Mouse (Mus musculus) granulocyte monocyte progenitor cell, adult 5-6 weeks (primary cell): ENCODE results near the gene 9130230L23Rik. TPM values are rescaled to one million over a fixed set of nuclear protein-coding genes. Genes with fewer than 3 reads are reported as not detected.

ENCODE experiments used
- ATAC-seq: replicated peaks from 2 replicates; pipeline ENCODE4 v1.8.0; 2016; ENCODE audit warnings: mild to moderate bottlenecking, moderate TSS enrichment, inconsistent platforms; ENCODE audit not compliant: poor library complexity, severe bottlenecking
- total RNA-seq, 2 experiments: library from RNA; stranded (forward) in 1 of 2; stranded (reverse) in 1 of 2; fragments of 200-712, 200-1000 nt in 1 of 2; fragments of >200 nt in 1 of 2; fragmentation: Nextera tagmentation in 1 of 2; gene quantifications; 2 replicates each; pipeline ENCODE4 v1.2.3; 2014 to 2017

9130230L23Rik gene
- total RNA-seq, 2 experiments from 2014 or later = not detected

DNA sequence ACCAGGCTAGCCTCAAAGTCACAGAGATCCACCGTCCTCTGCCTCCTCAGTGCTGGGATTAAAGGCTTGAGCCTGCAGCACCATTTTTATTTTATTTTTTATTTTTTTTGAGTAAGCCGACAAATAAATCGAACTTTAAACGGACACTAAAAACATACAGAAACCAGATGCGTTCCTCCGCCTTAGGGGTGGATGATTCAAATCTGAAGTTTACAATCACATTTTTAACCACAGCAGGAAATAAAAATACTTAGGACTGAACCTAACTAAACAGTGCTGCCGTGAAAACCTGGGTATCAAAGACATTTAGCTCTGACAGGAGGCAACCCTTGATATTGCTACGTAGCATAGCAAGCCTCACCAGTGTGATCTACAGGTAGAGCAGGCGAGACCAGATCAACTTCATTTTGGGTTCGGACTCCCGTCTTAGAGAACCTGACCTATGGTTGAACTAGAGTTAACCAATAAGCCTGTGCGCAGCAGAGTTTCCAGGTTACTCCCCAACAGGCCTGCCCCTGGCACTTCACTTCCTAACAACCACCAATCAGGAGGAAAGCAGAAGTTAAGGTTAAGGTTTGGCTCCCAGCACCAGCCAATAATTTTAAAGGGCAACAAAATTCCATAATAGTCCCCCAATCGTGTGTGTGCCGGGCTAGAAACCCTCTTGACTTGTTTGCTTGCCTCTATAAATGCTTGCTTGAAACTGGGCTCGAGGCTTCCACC is 4.3 kb upstream of the 9130230L23Rik start:
- ATAC-seq = no peak

DNA sequence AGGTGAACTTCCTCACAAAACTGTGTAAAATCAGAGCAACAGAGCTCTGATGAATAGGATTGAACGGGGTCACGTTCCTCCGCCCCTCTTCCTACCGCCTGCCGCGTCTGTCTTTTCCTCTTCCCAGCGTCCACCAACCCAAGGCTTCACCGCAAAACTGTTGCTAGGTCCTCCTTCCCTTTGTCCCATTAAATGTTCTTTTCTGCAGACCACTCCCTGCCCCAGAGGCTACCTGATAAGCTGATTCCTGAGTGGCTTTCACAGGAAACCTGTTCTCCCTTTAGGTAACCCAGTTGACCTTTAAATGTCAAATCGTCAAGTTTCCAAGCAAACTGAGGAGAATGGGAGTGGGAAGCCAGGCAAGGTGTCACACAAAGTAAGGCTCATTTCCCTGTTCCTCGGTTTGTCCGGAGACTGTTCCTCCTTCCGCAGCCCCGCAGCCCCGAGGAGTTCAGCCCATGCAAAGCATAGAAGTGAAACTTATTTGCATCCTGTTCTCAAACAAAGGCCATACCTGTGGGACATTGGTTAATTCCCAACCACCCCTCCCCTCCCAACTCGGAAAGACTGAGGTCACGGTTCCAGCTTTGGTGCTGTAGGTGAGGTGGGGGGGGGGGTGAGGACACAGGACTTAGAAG is 1.1 kb upstream of the 9130230L23Rik start:
- ATAC-seq = peak; percentile 59

DNA sequence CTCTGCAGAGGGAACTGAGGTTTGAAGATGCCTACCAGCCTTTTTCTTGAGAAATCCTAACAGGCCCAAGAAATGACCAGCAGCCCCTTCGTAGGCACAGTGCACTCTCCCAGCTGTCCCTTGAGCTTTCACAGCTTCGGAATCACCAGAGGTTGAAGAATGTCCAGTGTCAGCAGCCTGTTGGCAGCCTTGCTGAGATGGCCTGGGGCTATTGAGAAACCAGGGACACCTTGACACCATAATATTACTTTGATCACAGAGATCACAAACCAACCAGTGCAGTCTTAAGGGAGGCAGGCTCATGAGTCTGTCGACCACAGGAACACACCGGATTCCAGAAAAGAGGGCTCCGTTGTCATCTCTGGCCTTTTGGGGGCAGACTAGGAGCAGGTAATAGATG is 2.9 kb downstream of the 9130230L23Rik start:
- no peak for ATAC-seq

DNA sequence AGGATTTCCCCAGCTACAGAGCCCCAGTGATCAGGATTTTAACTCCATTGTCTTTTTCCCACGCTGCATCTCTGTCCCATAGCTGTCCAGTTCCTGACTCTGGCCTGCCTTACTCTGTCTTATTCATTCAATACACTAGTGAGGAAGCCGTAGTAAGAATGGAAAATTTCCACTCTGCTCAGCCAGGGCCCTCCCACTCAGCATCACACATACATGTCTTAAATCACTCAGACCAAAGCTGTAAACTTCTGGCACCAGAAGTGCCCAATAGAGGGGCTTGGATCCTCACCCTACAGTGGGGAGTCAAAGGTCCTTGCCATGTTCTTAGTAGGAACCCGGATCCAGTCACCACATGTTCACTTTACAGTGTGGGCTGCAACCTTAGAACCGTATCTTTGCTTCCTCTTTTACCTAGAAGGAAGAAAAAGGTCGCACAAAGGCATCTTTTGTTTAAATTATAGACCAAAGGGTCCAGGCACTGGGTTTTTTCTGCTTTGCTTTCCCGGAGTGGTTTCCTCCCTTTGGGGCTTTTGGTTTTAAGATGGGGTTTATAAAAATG is 3.4 kb downstream of the 9130230L23Rik start:
- ATAC-seq = peak; percentile 47

DNA sequence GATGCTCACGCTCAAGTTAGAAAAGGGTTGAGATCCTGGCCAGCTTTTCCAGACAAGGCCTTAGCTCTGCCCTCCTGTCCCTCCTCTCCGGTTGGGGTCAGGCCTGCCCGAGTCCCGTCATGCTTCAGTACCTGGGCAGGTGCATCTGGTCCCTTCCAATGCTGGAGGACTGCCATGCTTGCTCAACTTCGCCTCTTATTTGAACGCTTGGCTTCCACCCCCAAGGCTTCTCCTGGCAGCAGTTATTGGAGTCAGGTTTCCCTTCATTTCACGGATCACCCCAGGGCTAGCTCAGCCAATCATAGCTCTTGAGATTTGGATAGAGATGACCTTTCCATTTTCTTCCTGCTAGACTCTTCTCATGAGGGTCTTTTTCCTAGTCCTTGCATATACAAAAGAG is 4.0 kb downstream of the 9130230L23Rik start:
- ATAC-seq = no peak

DNA sequence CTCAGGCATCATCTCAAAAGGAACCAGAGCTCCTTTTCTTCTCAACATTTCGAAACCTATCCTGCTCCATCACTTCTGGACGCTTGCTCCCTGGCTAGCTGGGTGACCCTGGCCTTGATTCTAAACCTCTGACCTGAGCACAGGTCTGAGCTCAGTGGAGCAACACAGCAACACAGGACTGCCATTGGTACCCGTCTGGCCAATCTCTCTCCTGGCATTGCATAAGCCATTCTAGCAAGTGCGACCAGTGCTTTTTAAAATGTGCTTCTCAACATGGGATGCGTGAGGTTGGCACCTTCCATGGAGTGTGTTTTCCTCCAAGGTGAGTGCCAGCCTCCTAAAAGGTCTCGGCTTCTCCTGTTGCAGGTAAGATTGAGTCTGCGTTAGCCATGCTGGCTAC is 5.0 kb downstream of the 9130230L23Rik start:
- no peak for ATAC-seq

DNA sequence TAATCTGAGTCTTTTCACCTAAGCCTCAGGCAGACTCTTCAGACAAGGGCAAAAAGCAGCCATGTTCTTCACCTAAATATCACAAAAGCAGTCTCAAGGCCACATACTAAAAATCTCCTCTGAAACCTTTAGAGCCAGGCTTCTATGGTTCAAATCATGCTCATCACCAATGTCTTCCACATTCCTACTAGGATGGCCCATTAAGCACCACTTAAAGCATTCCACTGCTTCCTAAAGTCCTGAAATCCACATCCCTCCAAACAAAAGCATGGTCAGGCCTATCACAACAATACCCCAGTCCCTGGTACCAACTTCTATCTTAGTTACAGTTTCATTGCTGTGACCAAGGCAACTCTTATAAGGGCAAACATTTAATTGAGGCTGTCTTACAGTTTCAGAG is 6.3 kb downstream of the 9130230L23Rik start:
- ATAC-seq = no peak

DNA sequence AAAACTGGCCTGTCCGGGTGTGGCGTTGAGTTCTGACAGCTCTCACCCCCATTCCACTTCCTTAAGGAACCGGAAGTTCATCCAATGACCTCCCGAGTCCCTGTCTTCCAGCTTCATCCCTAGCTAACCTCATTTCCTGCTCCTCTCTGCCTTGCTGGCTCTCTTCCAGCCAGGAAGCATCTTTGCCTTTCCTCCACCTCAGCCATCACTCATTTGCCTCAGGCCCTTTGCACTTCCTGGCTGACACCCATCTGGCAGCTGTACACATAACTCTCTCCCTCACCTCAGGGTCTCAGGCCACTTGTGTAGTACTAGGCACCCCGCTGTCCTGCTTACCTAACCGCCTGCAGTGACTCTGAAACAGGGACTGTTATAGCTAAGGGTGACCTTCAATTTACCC is 9.4 kb downstream of the 9130230L23Rik start:
- ATAC-seq = no peak

DNA sequence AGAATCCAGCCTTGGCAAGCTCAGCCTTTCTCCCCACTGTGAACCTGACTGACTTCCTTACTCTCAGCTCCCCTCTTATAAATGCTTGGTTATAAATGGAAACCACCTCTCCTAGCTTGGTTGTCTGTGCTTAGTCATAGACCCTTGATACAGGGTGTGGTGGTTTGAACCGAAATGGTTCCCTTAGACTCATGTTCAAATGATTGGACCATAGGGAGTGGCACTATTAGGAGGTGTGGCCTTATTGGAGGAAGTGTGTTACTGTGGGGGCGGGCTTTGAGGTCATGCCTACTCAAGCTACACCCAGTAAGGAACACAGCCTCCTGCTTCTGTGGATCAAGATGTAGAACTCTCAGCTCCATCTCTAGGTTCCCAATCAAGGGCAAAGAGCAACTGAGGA is 12.9 kb downstream of the 9130230L23Rik start:
- ATAC-seq = peak; percentile 76

DNA sequence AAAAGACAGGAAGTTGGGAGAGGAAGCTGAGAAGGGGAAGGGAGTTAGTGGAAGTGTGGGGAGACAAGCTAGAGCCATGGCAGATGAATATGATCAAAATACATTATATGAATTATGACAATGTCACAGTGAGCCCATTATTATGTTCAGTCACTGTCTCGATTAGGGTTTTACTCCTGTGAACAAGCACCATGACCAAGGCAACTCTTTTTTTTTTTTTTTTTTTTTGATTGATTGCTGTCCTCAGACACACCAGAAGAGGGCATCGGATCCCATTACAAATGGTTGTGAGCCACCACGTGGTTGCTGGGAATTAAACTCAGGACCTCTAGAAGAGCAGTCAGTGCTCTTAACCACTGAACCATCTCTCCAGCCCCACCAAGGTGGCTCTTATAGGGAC is 17.1 kb downstream of the 9130230L23Rik start:
- ATAC-seq = peak; percentile 36

DNA sequence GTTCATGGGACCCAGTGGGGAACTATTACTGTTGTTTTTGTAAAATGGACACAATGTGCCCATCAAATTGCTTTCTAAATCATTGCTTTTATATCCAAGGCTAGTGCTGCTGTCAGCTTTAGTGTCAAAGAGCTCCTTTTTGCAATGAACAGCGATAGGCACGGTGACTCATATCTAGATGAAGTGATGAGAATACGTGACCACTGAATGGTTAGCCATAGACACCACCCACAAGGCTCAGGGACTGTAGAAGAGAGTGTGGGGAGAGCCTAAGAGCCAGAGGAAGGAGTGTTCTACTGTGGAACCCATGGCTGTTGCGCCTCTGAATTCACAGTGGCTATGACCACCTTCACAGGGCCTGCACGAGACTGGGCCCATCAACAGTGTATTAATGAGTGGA is 17.7 kb downstream of the 9130230L23Rik start:
- no peak for ATAC-seq

DNA sequence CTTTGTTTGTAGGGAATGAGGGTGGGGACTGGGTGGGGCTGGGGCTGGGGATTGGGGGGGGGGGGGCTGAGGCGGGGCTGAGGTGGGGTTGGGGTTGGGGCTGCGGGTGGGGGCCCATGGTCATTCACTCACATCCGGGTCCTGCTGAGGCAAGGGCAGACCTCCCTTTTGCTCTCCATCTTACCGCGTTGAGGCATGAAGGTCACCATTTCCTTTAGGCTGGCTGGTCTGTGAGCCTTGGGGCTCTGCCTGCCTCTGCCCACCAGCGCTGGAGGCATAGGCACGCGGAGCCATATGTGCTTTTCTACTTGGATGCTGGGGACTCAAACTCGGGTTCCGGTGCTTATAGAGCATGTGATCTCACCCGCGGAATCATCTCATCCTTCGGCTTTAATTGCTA is 28.4 kb downstream of the 9130230L23Rik start:
- no peak for ATAC-seq

DNA sequence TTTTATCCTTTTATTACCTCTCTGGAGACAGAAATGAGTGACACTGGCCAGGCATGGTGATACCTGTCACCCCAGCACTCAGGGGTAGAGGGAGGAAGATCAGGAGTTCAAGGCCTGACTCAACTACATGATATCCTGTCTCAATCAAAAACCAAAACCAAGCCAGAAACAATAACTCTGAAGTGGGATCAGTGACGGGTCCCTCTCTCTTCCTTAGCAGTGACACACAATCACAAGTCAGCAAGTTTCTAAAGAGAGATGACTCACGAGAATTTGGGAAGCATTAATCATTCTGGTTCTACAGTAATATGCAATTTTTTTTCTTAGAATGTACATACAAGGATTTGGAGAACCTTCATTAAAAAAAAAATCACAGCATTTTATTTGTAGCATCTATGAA is 30.9 kb downstream of the 9130230L23Rik start:
- no peak for ATAC-seq

DNA sequence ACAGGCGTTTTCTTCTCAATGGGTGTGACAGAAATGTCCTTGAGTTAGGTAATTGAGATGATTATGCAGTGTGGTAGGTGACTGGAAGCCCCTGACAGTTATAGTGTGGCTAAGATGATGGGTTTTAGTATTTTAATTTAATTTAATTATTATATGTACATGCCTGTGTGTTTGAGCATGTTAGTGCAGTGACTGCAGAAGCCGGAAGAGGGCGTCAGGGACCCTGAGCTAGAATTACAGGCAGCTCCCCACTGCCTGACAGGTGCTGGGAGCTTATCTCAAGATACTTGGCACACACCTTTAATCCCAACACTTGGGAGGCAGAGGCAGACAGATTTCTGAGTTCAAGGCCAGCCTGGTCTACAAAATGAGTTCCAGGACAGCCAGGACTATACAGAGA is 36.1 kb downstream of the 9130230L23Rik start:
- ATAC-seq = no peak

DNA sequence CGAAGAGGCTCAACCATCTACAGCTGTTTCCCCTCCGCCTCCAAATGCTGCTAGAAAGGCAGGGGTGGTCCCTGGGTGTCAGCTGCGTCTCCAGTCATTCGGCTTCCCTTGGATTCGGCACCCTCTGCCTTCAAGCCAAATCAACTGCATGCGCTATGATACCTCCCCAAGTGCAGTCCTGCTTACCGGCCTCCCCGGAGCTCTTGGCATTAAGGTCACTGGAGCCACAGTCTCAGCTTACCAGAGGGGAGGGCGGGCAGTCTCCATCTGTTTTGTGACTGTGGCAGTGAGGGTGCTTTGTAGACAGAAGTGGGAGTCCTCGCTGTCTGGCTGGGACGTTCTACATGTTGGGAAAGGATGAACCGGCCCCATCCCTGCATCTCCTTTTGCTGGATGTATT is 37.0 kb downstream of the 9130230L23Rik start:
- no peak for ATAC-seq

DNA sequence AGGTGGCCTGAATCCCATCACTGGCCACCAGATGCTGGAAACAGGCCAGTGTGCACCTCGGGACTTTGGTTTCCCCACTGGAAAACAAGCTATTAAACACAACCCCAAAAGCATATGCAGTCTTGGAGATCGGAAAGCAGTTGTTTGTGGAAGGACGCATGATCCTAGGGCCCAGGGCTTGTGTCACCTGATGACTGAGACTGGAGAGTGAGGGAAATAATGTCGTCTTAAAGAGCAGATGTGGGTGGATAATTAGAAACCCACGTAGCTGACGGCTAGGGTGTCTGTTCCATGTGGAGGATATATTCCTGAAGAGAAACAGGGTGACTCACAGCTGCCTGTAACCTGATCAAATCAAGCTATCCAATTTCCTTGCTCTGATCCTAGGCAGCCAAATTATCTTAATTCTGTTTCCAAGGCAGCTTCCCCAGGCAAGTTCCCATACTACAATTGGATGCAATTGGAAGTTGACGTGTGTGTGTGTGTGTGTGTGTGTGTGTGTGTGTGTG is 38.3 kb downstream of the 9130230L23Rik start:
- ATAC-seq = no peak

DNA sequence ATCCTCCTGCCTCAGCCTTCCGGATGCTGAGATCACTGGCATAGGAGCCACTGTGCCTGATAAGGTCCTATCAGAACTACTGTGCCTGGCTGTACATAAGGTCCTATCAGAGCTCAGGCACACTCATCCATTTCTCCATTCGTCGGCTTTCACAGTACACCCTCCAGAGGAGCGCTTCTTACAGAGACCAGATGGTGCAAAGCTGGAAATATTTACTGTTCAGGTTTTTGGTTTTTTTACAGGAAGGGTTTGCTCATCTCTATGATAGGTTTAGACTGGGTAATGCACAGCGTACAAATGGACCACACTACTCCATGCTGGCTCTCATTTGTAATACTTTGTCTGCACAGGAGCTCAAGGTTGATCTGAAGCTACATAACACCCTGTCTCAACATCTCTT is 40.8 kb downstream of the 9130230L23Rik start:
- no peak for ATAC-seq

DNA sequence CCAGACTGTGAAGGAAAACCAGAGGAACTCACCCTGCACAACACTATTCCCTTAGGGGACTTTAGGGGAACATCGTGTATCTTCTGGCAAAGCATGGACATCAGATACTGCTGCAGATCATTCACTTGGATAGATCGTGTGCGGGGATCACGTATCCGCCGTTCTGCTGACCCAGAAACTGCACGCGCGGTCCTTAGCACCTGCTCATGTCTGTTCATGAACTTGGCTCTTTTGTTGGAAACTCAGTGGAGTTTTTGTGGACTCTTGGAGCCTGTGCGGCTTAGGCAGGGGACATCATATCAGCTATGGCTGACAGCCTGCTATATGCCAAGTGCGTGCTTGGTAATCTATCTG is 43.5 kb downstream of the 9130230L23Rik start:
- ATAC-seq = no peak

DNA sequence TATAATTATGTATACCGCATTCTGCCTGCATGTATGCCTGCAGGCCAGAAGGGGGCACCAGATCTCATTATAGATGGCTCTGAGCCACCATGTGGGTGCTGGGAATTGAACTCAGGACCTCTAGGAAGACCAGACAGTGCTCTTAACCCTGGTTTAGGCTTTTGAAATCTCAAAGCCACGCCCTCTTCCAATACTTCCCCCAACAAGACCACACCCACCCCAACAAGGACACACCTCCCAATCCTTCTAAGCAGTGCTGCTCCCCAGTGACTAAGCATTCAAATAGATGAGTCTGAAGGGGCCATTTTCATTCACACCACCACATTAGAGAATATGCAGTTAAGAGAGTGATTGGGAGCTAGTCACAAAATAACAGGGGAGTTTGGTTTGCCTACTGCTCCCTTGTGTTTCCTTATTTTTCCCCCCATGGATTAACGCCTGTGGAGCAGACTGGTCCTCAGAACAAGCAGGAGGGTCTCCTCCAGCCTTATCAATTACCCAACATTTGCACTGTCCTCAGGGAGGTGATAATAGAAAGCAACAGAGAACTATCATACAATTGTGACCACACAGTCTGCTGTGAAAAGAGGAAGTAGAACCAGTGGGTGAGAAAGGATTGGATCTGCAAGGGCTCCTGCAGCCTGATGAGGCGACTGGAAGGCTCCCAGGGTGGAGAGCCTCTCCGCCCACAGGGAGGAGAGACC is 44.0 kb downstream of the 9130230L23Rik start:
- peak; percentile 73 for ATAC-seq

DNA sequence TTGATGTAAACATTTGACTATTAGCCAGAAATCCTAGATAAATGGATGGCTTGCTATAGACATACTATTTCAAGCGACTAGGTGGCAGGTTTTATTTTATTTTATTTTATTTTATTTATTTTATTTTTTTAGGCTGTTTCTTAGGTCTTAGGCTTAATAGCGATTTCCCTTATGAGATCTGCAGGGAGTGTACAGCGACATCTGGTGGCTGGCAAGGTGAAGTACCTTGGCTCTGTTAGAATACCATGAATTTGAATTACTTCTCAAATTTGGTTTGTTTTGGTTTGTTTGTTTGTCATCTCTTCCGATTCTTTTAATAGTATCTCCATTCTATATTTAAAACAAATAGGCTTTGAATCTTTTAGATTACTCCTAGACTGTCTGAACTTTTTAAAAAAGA is 45.5 kb downstream of the 9130230L23Rik start:
- no peak for ATAC-seq
